Mouse (Mus musculus): Measurements from ENCODE around the gene Reps2. TPM values are rescaled to one million over a fixed set of nuclear protein-coding genes. Genes with fewer than 3 reads are reported as not detected.
A peak's percentile ranks its signal among the peaks of the same experiment; 100 is the strongest.

Reps2 gene
- total and polyA plus RNA-seq, 3 experiments = 0.06 TPM; not detected in 2

DNA sequence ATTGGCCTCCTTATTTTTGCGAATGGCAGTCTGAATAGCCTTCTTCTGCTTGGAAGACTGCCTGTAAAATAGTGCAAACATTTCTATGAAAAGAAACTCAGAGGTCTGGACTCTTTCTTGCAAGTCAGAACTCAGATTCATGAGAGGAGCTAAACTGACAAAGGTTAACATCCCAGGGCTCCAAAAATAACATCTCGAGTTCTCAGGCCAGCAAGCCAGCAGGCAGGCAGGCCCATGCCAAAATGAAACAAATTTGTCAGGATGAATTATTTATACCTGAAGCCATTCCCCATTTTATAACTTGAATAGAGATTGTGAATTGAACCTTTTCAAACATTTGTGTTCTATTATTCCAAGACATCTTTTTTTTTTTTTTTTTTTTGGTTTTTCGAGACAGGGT lies 215.8 kb downstream of the Reps2 start:
- in situ Hi-C loops (cut with MboI; ENCODE audit: low pct_ligation_motif_present, low pct_unique_long_range_greater_than_20kb, low sequenced_read_pairs) = no loop called here
- H3K79me2 ChIP-seq (replicated peaks; ENCODE audit: control insufficient read depth, extremely low read depth, insufficient read depth, poor library complexity, severe bottlenecking) = no peaks in the 10 kb centered on the region
- dilution Hi-C loops (cut with MboI; ENCODE audit: extremely low pct_ligation_motif_present, extremely low pct_unique_long_range_greater_than_20kb, low sequenced_read_pairs) = no loop called here
- no peak overlapping the region for H3K4me2 ChIP-seq (ENCODE audit: insufficient read depth, low read depth, poor library complexity, severe bottlenecking)
- no peak for DNase-seq (ENCODE audit: extremely low read depth)
- no peaks in the 10 kb centered on the region for H3K27me3 ChIP-seq (replicated peaks)
- H3K36me3 ChIP-seq (replicated peaks in 1 of 2; ENCODE audit: control insufficient read depth in 1 of 2, insufficient read depth in 1 of 2, low read length in 1 of 2) = no peaks in the 10 kb centered on the region
- H3K9ac ChIP-seq (ENCODE audit: insufficient read depth, low read depth) = no peak overlapping the region
- TF ChIP-seq POLR2AphosphoS2 (IDR thresholded peaks at IDR 0.05; ENCODE audit: low read depth, low read length) (no peak), POLR2A (IDR thresholded peaks at IDR 0.05; ENCODE audit: low read depth, low read length) (no peak), JUND (conservative IDR thresholded peaks at IDR 0.05; ENCODE audit: low read depth, low read length) (no peak), SIN3A (IDR thresholded peaks at IDR 0.05; ENCODE audit: low read length) (no peak), KAT2A (IDR thresholded peaks at IDR 0.05; ENCODE audit: insufficient replicate concordance, low read length) (no peak), CTCF (conservative IDR thresholded peaks at IDR 0.05 in 1 of 2, IDR thresholded peaks at IDR 0.05 in 1 of 2; ENCODE audit: low read depth in 2 of 2, low read length in 2 of 2) (no peak), E2F4 (IDR thresholded peaks at IDR 0.05; ENCODE audit: insufficient replicate concordance, low read depth, low read length) (no peak)
- H3K27ac ChIP-seq (ENCODE audit: insufficient read depth, low read depth) = no peak overlapping the region
- H3K4me3 ChIP-seq (replicated peaks in 1 of 3; ENCODE audit: low read depth in 2 of 3, low read length in 2 of 3, poor library complexity in 1 of 3) = no peak overlapping the region
- no peaks in the 10 kb centered on the region for H3K4me1 ChIP-seq (ENCODE audit: control insufficient read depth in 1 of 2, insufficient read depth in 2 of 2)
- no peaks in the 10 kb centered on the region for H3K9me3 ChIP-seq (replicated peaks; ENCODE audit: low read length)

DNA sequence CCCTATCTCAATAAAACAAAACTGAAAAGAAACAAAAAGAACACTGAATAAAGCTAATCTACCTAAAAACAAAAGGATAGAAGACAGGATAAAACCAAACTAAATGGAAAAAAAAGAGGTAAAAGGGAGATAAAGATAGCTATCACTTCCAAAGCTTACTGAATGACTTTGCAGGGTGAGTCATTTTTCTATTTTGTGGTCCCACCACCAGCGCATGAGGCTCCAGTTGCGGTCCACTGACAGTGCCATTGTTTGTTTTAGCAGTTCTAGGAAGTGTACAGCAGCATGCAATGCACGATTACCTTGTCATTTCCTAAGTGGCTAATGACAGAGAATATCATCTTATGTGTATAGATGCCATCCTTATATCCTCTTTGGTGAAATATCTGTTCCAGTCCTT lies 224.0 kb downstream of the Reps2 start:
- H3K36me3 ChIP-seq (replicated peaks in 1 of 2; ENCODE audit: control insufficient read depth in 1 of 2, insufficient read depth in 1 of 2, low read length in 1 of 2) = no peaks in the 10 kb centered on the region
- TF ChIP-seq TCF12 (IDR thresholded peaks at IDR 0.05; ENCODE audit: low read depth, low read length) (no peak), ETS1 (conservative IDR thresholded peaks at IDR 0.05; ENCODE audit: low read depth, low read length) (no peak), BHLHE40 (IDR thresholded peaks at IDR 0.05; ENCODE audit: low read depth, low read length) (peak; percentile 28; the same call in 1 of the 2 replicates), USF1 (IDR thresholded peaks at IDR 0.05; ENCODE audit: low read depth, low read length) (no peak), MYC (IDR thresholded peaks at IDR 0.05; ENCODE audit: low read depth, low read length) (no peak), RAD21 (IDR thresholded peaks at IDR 0.05; ENCODE audit: low read depth, low read length) (no peak)
- H3K4me1 ChIP-seq (ENCODE audit: control insufficient read depth in 1 of 2, insufficient read depth in 2 of 2) = no peaks in the 10 kb centered on the region
- dilution Hi-C loops (cut with MboI; ENCODE audit: extremely low pct_ligation_motif_present, extremely low pct_unique_long_range_greater_than_20kb, low sequenced_read_pairs) (no loop called here), in situ Hi-C loops (cut with MboI; ENCODE audit: low pct_ligation_motif_present, low pct_unique_long_range_greater_than_20kb, low sequenced_read_pairs) (no loop called here)
- H3K9ac ChIP-seq (ENCODE audit: insufficient read depth, low read depth) = no peak overlapping the region
- DNase-seq (ENCODE audit: extremely low read depth) = peak; percentile 31
- H3K27me3 ChIP-seq (replicated peaks) = no peaks in the 10 kb centered on the region
- H3K27ac ChIP-seq (ENCODE audit: insufficient read depth, low read depth) = no peak overlapping the region
- no peaks in the 10 kb centered on the region for H3K9me3 ChIP-seq (replicated peaks; ENCODE audit: low read length)
- H3K4me3 ChIP-seq (replicated peaks in 1 of 3; ENCODE audit: low read depth in 2 of 3, low read length in 2 of 3, poor library complexity in 1 of 3) = no peak overlapping the region
- H3K79me2 ChIP-seq (replicated peaks; ENCODE audit: control insufficient read depth, extremely low read depth, insufficient read depth, poor library complexity, severe bottlenecking) = no peaks in the 10 kb centered on the region
- no peak overlapping the region for H3K4me2 ChIP-seq (ENCODE audit: insufficient read depth, low read depth, poor library complexity, severe bottlenecking)

DNA sequence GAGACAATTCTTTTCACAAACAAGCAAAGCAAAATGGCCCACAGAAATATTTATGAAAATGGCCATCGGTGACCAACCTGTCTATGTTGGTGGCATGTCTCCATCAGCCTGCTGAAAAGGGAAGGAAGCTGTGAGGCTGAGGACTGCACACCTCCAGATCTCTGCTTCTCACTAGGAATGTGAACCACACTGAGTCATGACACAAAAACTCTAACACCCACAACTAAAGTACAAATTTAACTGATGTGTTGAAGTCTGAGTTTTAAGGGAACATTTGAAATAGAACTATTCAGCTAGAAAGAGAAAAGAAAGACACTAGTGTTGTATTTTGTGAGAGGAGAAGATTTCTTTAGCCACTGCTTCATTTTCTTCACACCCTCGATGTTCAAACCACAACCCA lies 230.3 kb downstream of the Reps2 start:
- no peaks in the 10 kb centered on the region for H3K36me3 ChIP-seq (replicated peaks in 1 of 2; ENCODE audit: control insufficient read depth in 1 of 2, insufficient read depth in 1 of 2, low read length in 1 of 2)
- no peak for DNase-seq (ENCODE audit: extremely low read depth)
- H3K27ac ChIP-seq (ENCODE audit: insufficient read depth, low read depth) = no peak overlapping the region
- no peak overlapping the region for H3K9ac ChIP-seq (ENCODE audit: insufficient read depth, low read depth)
- in situ Hi-C loops (cut with MboI; ENCODE audit: low pct_ligation_motif_present, low pct_unique_long_range_greater_than_20kb, low sequenced_read_pairs) (no loop called here), dilution Hi-C loops (cut with MboI; ENCODE audit: extremely low pct_ligation_motif_present, extremely low pct_unique_long_range_greater_than_20kb, low sequenced_read_pairs) (no loop called here)
- H3K27me3 ChIP-seq (replicated peaks) = no peaks in the 10 kb centered on the region
- no peak overlapping the region for H3K4me3 ChIP-seq (replicated peaks in 1 of 3; ENCODE audit: low read depth in 2 of 3, low read length in 2 of 3, poor library complexity in 1 of 3)
- H3K4me1 ChIP-seq (ENCODE audit: control insufficient read depth in 1 of 2, insufficient read depth in 2 of 2) = no peaks in the 10 kb centered on the region
- TF ChIP-seq ZC3H11A (IDR thresholded peaks at IDR 0.05; ENCODE audit: low read depth, low read length) (no peak), ZNF384 (IDR thresholded peaks at IDR 0.05; ENCODE audit: low read depth, low read length) (no peak), MAFK (IDR thresholded peaks at IDR 0.05; ENCODE audit: insufficient replicate concordance, low read length) (no peak), MYC (IDR thresholded peaks at IDR 0.05; ENCODE audit: low read depth, low read length) (no peak), CHD1 (IDR thresholded peaks at IDR 0.05; ENCODE audit: low read depth, low read length) (no peak), SIN3A (IDR thresholded peaks at IDR 0.05; ENCODE audit: low read length) (no peak), GABPA (IDR thresholded peaks at IDR 0.05; ENCODE audit: insufficient replicate concordance, low read depth, low read length) (no peak), MAZ (IDR thresholded peaks at IDR 0.05; ENCODE audit: low read depth, low read length) (no peak), CTCF (conservative IDR thresholded peaks at IDR 0.05 in 1 of 2, IDR thresholded peaks at IDR 0.05 in 1 of 2; ENCODE audit: low read depth in 2 of 2, low read length in 2 of 2) (no peak), PAX5 (IDR thresholded peaks at IDR 0.05; ENCODE audit: low read length) (no peak), ZKSCAN1 (IDR thresholded peaks at IDR 0.05; ENCODE audit: borderline replicate concordance, low read depth, low read length) (no peak), RAD21 (IDR thresholded peaks at IDR 0.05; ENCODE audit: low read depth, low read length) (no peak)
- no peaks in the 10 kb centered on the region for H3K9me3 ChIP-seq (replicated peaks; ENCODE audit: low read length)
- H3K4me2 ChIP-seq (ENCODE audit: insufficient read depth, low read depth, poor library complexity, severe bottlenecking) = no peak overlapping the region
- no peaks in the 10 kb centered on the region for H3K79me2 ChIP-seq (replicated peaks; ENCODE audit: control insufficient read depth, extremely low read depth, insufficient read depth, poor library complexity, severe bottlenecking)
